ENCODE assay signal across 10 mouse cellular contexts in the genomic region with DNA sequence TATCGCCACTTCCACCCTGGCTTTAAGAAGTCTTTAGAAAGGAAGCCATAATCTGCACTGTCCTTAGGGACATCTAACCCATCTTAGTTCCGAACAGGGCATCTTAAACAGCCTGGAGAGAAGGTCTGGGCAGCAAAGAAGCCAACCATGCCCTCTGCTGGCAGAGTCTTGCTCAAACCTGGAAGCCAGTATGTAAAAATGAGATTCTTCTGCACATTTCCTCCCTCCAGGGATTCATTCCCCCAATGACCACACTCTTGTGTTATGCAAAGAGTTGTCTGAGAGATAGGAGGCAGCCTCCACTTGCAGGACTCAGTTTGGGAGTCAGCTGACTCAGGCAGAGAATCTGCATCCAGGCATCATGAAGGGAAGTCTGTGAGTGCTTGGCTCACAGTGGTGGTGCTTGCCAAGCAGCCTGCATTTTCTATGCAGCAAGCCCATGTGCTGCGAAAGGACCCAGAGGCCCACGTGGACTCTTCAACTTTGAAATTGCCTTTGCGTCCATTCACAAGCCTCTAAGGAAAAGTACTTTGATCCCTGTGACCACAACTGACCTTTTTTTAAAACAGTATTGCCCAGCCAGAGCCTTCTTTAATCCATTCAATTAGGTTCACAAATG.
DNase-seq lines count a peak whose midpoint lies in the region; ATAC-seq and TF ChIP-seq lines count a peak whose summit lies in the region.
"Had no signal": no experiment of that assay in that cellular context is flagged by ENCODE, and none has a peak within 500 bp of the region (broad histone marks: within the 10 kb centered on the region; RNA-seq: fewer than 3 reads in every experiment).

No protein-coding gene starts in this region.

- peak; percentile 7 for TF ChIP-seq CTCF in C2C12 (IDR thresholded peaks at IDR 0.05; ENCODE audit: control insufficient read depth, insufficient read depth, insufficient read length)
- TF ChIP-seq CTCF in bone marrow, adult 2 months (IDR thresholded peaks at IDR 0.05; ENCODE audit: control insufficient read depth, insufficient read depth, low read length): peak; percentile 62
- peak; percentile 60 for TF ChIP-seq CTCF in heart, postnatal 0 days (IDR thresholded peaks at IDR 0.05; ENCODE audit: low read depth)

- no peak overlapping the region for H3K4me2 ChIP-seq in hindbrain, embryonic 11.5 days (replicated peaks; ENCODE audit: low read depth, low read length)
- H3K4me2 ChIP-seq in hindbrain, embryonic 16.5 days (ENCODE audit: low read length): no peak overlapping the region
- H3K4me2 ChIP-seq in heart, postnatal 0 days (ENCODE audit: low read depth, low read length): no peak overlapping the region
- H3K4me2 ChIP-seq in intestine, embryonic 15.5 days (replicated peaks): no peak overlapping the region
- H3K4me2 ChIP-seq: heart, embryonic 15.5 days had no signal

- DNase-seq in hindbrain, embryonic 11.5 days (ENCODE audit: low spot score): peak; percentile 24
- no peak for DNase-seq in heart, postnatal 0 days (ENCODE audit: low spot score)
- peak; percentile 41 to 49 for DNase-seq in left cerebral cortex, postnatal 14 days (ENCODE audit: low spot score in 2 of 2)
- DNase-seq in right cerebral cortex, postnatal 4 days: peak; percentile 15

- no peaks in the 10 kb centered on the region for H3K79me2 ChIP-seq in C2C12 (ENCODE audit: control insufficient read depth, insufficient read depth)

- H3K4me1 ChIP-seq in hindbrain, embryonic 11.5 days (replicated peaks; ENCODE audit: control insufficient read depth, insufficient read depth, low read length): no peaks in the 10 kb centered on the region
- no peaks in the 10 kb centered on the region for H3K4me1 ChIP-seq in hindbrain, embryonic 16.5 days (ENCODE audit: control insufficient read depth, insufficient read depth, low read depth, low read length)
- peaks cover 7% of the 10 kb centered on the region for H3K4me1 ChIP-seq in bone marrow, adult 2 months (ENCODE audit: control insufficient read depth, insufficient read depth, low read length)
- H3K4me1 ChIP-seq in heart, postnatal 0 days (ENCODE audit: control insufficient read depth, insufficient read depth): peaks cover 4% of the 10 kb centered on the region; the same call in 1 of the 2 replicates
- peaks cover 5% of the 10 kb centered on the region; the same call in 1 of the 2 replicates for H3K4me1 ChIP-seq in intestine, embryonic 15.5 days (replicated peaks)
- H3K4me1 ChIP-seq: heart, embryonic 15.5 days had no signal

- intact Hi-C loops in left cerebral cortex, postnatal 14 days (cut with DNase I): loop anchor here (10.0 kb wide), 1 partner anchor 131 kb away; a partner anchor contains a TSS

- TF ChIP-seq EP300 in heart, postnatal 0 days (IDR thresholded peaks at IDR 0.05; ENCODE audit: low read depth): no peak

- no peak for TF ChIP-seq POLR2A in bone marrow, adult 2 months (IDR thresholded peaks at IDR 0.05; ENCODE audit: borderline replicate concordance, control insufficient read depth, low read depth, low read length)

- H3K79me3 ChIP-seq in C2C12 (ENCODE audit: low read depth): no peaks in the 10 kb centered on the region

- no peaks in the 10 kb centered on the region for H3K27me3 ChIP-seq in hindbrain, embryonic 11.5 days (ENCODE audit: control insufficient read depth, insufficient read depth, low read length)
- H3K27me3 ChIP-seq in hindbrain, embryonic 16.5 days (replicated peaks; ENCODE audit: control insufficient read depth, insufficient read depth, low read length): no peaks in the 10 kb centered on the region
- no peaks in the 10 kb centered on the region for H3K27me3 ChIP-seq in C2C12 (ENCODE audit: control insufficient read depth, insufficient read depth, insufficient read length)
- no peaks in the 10 kb centered on the region for H3K27me3 ChIP-seq in heart, postnatal 0 days (ENCODE audit: control insufficient read depth, insufficient read depth, low read length)
- H3K27me3 ChIP-seq in intestine, embryonic 15.5 days (replicated peaks): no peaks in the 10 kb centered on the region
- H3K27me3 ChIP-seq: heart, embryonic 15.5 days had no signal

- H3K27ac ChIP-seq in hindbrain, embryonic 11.5 days (ENCODE audit: low read depth, low read length): no peak overlapping the region
- H3K27ac ChIP-seq in hindbrain, embryonic 16.5 days (ENCODE audit: low read depth, low read length): no peak overlapping the region
- H3K27ac ChIP-seq in bone marrow, adult 2 months (ENCODE audit: control insufficient read depth, insufficient read depth, low read depth, low read length, poor library complexity): no peak overlapping the region
- no peak overlapping the region for H3K27ac ChIP-seq in heart, postnatal 0 days (ENCODE audit: low read depth)
- H3K27ac ChIP-seq in intestine, embryonic 15.5 days: no peak overlapping the region
- H3K27ac ChIP-seq: heart, embryonic 15.5 days had no signal

- H3ac ChIP-seq in C2C12 (ENCODE audit: control insufficient read depth, insufficient read length, low read depth): no peak overlapping the region

- 65% methylated on average over 5 of the region's 5 CpGs for WGBS in hindbrain, embryonic 11.5 days
- 67% methylated on average over 5 of the region's 5 CpGs for WGBS in hindbrain, embryonic 16.5 days
- 59% methylated on average over 5 of the region's 5 CpGs for WGBS in bone marrow, adult 2 months
- WGBS in heart, postnatal 0 days: 51% methylated on average over 5 of the region's 5 CpGs
- 61% methylated on average over 5 of the region's 5 CpGs for WGBS in intestine, embryonic 15.5 days

- no peak overlapping the region for H3K9ac ChIP-seq in hindbrain, embryonic 11.5 days (ENCODE audit: low read depth, low read length)
- no peak overlapping the region for H3K9ac ChIP-seq in hindbrain, embryonic 16.5 days (ENCODE audit: low read depth, low read length)
- H3K9ac ChIP-seq in heart, postnatal 0 days (replicated peaks; ENCODE audit: low read depth, low read length): no peak overlapping the region
- H3K9ac ChIP-seq in intestine, embryonic 15.5 days: no peak overlapping the region
- H3K9ac ChIP-seq: heart, embryonic 15.5 days had no signal

- no peak for ATAC-seq in hindbrain, embryonic 11.5 days (ENCODE audit: low FRiP score)
- ATAC-seq in hindbrain, embryonic 16.5 days: no peak
- peak; percentile 47; the same call in 1 of the 2 replicates for ATAC-seq in heart, postnatal 0 days (ENCODE audit: insufficient read depth, low read depth)
- no peak for ATAC-seq in intestine, embryonic 15.5 days

- no peak overlapping the region for H3K4me3 ChIP-seq in hindbrain, embryonic 11.5 days (ENCODE audit: low read depth, low read length)
- no peak overlapping the region for H3K4me3 ChIP-seq in hindbrain, embryonic 16.5 days (ENCODE audit: low read length)
- H3K4me3 ChIP-seq in C2C12 (ENCODE audit: insufficient read depth, poor library complexity, severe bottlenecking): no peak overlapping the region
- H3K4me3 ChIP-seq in bone marrow, adult 2 months (replicated peaks; ENCODE audit: control insufficient read depth, low read depth, low read length): no peak overlapping the region
- H3K4me3 ChIP-seq in heart, postnatal 0 days (ENCODE audit: low read depth, low read length): no peak overlapping the region
- no peak overlapping the region for H3K4me3 ChIP-seq in intestine, embryonic 15.5 days (replicated peaks)
- H3K4me3 ChIP-seq: heart, embryonic 15.5 days; myocyte had no signal

- no peaks in the 10 kb centered on the region for H3K36me3 ChIP-seq in hindbrain, embryonic 11.5 days (ENCODE audit: control insufficient read depth, insufficient read depth, low read length)
- no peaks in the 10 kb centered on the region for H3K36me3 ChIP-seq in hindbrain, embryonic 16.5 days (ENCODE audit: control insufficient read depth, insufficient read depth, low read length)
- no peaks in the 10 kb centered on the region for H3K36me3 ChIP-seq in C2C12 (ENCODE audit: control insufficient read depth, insufficient read depth)
- no peaks in the 10 kb centered on the region for H3K36me3 ChIP-seq in heart, postnatal 0 days (replicated peaks; ENCODE audit: control insufficient read depth, insufficient read depth, low read length)
- H3K36me3 ChIP-seq in intestine, embryonic 15.5 days: no peaks in the 10 kb centered on the region
- H3K36me3 ChIP-seq: heart, embryonic 15.5 days had no signal

- H3K9me3 ChIP-seq in hindbrain, embryonic 11.5 days (ENCODE audit: control insufficient read depth, low read length): no peaks in the 10 kb centered on the region
- no peaks in the 10 kb centered on the region for H3K9me3 ChIP-seq in hindbrain, embryonic 16.5 days (ENCODE audit: control insufficient read depth, low read length)
- no peaks in the 10 kb centered on the region for H3K9me3 ChIP-seq in heart, postnatal 0 days (replicated peaks; ENCODE audit: control insufficient read depth, low read length)
- no peaks in the 10 kb centered on the region for H3K9me3 ChIP-seq in intestine, embryonic 15.5 days
- H3K9me3 ChIP-seq: heart, embryonic 15.5 days had no signal

TF ChIP-seq in C2C12, 6 proteins besides CTCF, POLR2A, EP300 and RAD21:
- TF ChIP-seq MYOD1 (IDR thresholded peaks at IDR 0.05; ENCODE audit: control insufficient read depth, insufficient read length, low read depth) (no peak), MAX (IDR thresholded peaks at IDR 0.05) (no peak), MYOG (IDR thresholded peaks at IDR 0.05; ENCODE audit: control insufficient read depth, extremely low read depth, insufficient read length) (no peak), USF1 (IDR thresholded peaks at IDR 0.05; ENCODE audit: low read depth) (no peak), FOSL1 (IDR thresholded peaks at IDR 0.05; ENCODE audit: insufficient read depth, low read length, poor library complexity, severe bottlenecking) (no peak), CEBPB (IDR thresholded peaks at IDR 0.05; ENCODE audit: low read depth) (no peak)

Comparison
In these comparisons a context has a peak if more than half of its experiments do, and no peak if none do; other contexts are left out.
1. CTCF ChIP-seq: peak in every context shown above with its lines; median percentile 62 in bone marrow, adult 2 months; 60 in heart, postnatal 0 days; 7 in C2C12.